Mouse (Mus musculus): ENCODE measurements at regions not wholly inside any gene's neighbourhood (a gene's known extent, or its start where the extent isn't known, plus 50 kb on each side); places are given as distances from the start of the nearest gene placed in this dataset.

GRCm38 (mm10) chr17:75642311-75642710 is 90.6 kb upstream of the Fam98a start:
- TF ChIP-seq CHD2 (IDR thresholded peaks at IDR 0.05; ENCODE audit: low read depth, low read length) (no peak), ZNF384 (IDR thresholded peaks at IDR 0.05; ENCODE audit: low read depth, low read length) (no peak), HCFC1 (IDR thresholded peaks at IDR 0.05; ENCODE audit: borderline replicate concordance, insufficient read depth, low read length) (no peak)
